Mouse (Mus musculus) ES-CJ7 (cell line): ENCODE data around the gene Ptprd.

Source experiments
- DNase-seq: peaks from one replicate; pipeline ENCODE4 v3.0.0; 2011; ENCODE audit warnings: low read depth, low spot score

Gene Ptprd

DNA sequence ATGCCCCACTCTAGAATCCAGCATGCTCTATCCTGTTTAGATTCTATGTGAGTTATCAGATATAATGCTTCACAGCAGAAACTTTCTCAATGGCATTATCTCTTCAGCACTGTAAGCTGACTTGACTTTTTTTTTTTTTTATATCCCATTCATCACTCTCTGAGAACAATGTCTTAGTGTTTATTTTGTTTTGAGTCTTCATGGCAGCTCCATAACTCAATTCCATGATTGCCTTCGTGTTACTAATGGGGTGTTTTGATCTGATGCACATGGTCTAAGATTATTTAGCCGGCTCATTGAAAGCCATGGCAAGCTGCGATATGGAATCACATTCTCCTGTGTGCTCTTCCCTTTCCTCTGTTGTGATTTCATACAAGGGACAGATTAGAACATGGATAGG lies 1555.0 kb downstream of the Ptprd start:
- no peak for DNase-seq

DNA sequence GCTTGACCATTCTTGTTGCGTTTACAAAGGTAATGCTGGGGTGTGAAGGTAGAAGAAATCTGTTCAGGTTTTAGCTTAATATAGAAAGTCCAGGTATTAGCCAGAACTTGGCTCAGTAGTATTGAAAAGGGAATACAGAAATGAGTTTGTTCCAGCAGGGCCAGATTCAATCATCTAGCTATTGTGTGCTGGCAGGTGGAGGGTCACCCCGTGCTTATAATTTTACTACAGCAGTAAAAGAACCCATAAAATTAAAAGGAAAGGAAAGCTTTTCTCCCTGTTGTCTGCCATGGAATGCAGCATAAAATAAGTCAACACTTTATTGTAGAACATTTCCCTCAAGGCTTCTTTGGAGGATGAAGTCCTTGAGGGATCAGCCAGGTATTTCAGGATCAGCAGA lies 1558.8 kb downstream of the Ptprd start:
- DNase-seq = no peak

DNA sequence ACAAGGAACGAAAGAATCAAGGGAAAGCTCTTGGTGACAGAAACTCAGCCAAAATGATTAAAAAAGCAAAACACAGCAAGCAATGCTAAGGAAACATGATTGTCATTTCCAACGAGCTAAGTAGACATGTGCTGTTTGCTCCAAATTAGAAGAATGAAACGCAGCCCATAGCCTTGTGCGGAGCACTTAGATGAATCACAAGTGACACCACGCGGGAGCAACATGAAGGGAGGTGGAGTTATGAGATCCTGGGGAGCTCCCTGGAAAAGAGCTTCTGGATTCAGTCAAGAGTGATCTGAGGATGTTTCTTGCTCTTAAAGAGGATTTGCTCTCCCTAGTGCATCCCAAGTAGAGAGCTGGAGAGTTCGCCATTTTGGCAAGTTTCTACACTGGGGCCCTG lies 1590.0 kb downstream of the Ptprd start:
- DNase-seq = no peak

DNA sequence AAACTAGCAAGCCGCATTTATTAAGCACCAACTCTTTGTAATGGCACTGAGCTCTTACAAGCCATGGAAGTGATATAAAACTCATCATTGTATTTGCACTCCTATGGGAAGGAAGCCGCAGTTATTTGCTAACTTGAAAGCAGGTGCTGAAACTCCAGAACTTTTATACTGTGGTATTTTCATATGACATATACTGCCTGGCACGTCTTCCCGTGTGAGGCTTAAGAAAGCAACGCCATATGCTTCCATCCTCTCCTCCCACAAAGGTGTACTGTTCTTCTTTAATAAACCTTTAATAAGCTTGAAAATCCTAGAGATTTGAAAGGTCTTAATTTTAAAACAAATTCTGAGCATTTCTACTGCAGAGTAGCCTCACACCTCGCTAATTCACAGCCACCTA lies 1595.1 kb downstream of the Ptprd start:
- no peak for DNase-seq

DNA sequence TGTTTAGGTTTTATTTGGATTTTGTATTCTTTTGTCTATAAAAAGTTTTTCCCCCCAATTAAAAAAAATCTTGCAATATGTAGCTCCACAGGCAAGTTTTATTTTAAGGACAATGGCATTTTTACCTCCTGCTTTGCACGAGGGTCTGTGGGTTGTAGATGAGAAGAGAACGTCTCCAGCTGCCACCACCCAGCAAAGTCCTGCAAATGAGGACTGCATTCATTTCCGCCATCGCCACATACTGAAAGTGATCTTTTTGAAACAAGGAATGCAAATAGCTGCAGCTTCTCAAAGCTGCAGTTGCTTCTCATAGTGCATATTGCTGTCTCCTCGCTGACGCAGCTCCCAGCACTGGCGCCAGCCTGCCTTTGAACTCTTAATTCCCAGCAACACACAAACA lies 1603.5 kb downstream of the Ptprd start:
- no peak for DNase-seq

DNA sequence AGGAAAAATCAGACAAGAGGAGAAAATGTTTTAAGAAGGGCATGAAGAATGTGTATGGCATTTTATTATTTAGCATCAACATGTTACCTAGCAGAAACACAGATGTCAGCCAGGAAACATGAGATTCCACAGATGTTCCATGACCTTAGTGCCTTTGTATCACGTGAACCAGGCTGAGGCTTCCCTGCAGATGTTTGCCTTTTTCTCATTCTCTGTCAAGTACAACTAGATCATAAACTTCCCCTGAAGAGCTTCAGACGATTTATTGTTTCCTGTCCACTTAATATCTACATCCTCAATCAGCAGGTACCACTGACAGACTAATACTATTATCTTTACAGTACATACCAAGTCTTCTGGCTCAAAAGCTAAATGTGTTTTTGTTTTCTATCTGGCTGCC lies 1605.0 kb downstream of the Ptprd start:
- no peak for DNase-seq

DNA sequence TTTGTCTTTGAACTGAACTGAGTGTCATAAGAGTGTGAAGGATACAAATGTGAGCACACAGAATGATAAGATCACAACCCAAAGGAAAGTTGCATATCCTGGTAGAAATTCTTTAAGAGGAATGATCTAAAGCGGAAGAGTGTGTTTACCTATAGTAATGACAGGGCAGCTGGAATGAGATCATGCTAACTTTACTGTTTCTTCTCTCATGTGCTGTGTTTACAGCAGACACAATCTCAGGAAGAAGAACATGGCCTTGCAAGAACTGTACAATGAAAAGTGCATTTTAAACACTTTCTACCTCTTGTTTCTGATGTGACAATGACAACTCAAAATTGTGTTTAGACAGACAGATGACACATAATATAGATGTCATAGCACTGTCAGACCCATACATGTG lies 1621.0 kb downstream of the Ptprd start:
- no peak for DNase-seq

DNA sequence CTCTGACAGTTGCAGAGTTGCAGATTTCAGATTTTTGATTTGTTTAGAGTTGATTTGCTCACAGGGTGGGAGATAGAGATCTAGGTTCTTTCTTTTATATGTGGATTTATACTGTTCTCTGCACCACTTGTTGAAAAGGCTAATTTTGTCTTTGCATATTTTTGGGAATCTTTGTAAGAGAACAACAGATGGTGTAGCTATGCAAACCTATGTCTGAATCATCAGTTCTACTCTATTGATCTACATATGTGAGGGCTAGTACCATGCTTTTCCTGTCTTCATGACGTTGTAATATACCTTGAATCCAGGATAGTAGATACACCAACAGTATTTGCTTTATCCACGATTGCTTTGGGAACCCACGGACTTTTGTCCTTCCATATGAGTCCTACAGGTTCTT lies 1628.7 kb downstream of the Ptprd start:
- no peak for DNase-seq

DNA sequence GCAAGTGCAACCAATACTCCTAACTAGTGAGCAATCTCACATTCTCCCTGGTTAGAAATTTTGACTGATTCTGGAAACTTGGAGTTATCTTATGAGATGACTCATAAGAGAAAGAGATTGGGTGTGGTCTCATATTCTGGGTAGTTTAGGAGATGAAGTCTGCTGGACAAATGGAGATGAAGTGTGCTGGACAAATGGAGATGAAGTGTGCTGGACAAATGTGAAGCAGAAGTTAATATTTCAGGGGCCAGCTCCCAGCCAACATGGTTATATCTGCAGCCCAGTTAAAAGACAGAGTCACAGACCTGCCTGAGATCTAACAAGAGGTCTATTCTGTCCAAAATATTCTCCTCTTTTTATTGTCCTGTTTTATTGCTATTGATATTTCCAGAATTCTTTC lies 1645.8 kb downstream of the Ptprd start:
- DNase-seq = no peak

DNA sequence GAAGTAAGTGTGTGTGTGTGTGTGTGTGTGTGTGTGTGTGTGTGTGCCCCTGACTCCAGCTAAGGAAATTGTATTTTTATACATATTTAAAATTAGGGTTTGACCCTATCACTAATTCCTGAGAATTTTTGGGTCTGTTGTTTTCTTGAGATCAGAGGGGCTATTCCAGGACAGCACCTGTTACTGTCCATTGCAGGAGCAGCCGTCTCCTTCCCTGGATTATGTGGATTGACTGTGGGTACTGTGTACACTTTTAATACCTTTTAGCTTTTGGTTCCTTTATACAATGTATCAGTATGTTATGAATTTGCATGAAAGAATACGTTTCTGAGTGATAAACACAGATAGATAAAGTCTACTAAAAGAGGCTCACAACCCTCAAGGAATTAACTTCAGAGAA lies 1670.0 kb downstream of the Ptprd start:
- DNase-seq = no peak

DNA sequence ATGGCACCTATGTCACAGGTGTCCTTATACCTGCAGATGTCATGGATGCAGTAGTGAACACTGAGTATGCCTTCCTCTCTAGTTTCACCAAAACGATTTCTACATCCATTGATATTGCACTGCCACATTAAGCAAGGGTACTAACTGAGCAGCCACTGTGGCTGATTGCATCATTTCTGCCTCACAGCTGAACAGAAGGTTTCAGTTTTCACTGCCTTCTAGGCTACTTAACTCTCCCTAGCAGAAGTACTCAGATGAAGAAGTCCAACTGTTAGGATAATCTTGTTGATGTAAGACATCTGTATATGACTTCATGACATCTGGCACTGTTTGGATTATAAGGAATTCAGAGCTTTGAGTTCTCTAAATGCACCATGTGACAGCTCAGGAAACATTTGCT lies 1678.8 kb downstream of the Ptprd start:
- no peak for DNase-seq

DNA sequence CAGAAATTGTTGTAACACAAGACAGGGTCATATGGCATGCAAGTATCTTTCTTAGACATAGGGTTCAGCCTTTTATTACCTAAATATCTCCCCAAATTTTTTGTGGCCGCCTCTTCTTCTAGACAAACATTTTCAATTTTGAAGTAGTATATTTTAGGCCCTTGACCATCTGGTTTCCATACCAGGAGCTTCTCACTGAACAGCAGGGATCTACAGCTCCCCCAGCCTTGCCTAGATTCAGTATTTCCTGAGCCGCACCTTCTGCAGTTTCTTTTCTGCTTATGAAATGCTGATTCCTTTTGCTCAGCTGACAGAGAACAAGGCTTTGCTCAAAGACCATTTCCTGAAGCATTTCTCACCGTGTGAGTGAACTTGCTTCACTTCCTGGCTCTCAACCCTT lies 1686.5 kb downstream of the Ptprd start:
- no peak for DNase-seq

DNA sequence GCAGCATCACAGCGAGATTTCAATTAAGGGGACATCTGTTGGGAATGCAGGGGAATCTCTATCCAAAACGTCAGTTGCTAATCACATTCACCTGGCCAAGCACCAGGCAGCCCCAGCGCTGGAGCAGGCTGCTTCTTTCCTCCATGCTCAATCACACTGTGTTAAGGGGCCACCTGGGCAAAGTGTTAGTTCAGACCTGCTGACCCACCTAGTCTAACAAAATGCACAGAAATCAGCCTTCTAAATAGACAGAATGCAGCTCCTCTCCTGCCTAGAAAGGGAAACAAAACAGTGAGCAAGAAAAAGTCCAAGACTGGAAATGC lies 1708.5 kb downstream of the Ptprd start:
- DNase-seq = no peak

DNA sequence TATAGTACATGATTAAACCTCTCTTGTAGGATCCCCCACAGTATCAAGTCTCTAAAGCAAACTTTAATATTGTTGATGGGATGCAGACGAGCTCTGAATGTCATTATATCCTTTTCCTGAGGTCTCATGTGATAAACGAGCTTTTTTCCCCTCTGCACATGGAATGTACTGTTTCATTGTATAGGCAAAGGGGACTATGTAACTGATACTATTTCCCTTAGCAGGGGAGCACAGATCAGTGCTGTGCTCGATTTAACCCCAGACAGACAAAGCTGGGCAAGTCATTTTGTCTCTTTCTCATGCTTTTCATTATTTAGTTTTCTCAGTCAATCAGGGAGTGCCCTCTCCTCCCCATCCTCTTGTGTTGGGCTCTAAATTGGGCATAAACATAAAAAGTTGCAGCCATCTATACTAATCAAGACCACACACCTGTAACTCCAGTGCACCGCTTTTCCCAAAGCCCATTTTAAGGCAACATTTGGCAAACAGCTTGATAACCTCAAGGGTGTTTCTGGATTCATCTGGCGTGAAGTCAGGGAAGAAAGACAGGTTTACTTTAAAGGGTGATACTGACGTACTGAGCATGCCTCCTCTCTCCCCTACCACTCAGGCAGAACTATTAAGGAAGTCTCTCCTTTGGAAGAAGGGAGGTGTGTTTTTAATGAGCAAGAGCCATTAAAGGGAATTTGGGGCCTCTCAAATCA lies 1709.0 kb downstream of the Ptprd start:
- DNase-seq = no peak

DNA sequence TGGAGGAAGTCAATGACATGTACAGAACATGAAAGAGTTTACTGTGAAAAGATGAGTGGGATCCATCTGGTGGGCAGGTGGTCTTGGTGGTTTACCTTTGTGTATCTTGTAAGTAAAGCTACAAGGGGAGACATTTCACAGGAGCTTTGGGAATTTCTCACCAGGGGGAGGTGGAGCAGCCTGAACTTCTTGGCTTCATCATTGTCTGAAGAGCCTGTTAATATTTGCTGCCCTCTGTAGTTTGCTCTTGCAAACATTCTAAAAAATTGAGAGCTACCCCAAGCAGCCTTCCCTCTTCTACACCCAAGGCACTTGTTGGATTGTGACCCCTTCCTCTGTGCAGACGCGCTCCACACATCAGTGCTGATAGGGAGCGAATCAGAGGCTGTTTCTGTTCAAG lies 1725.9 kb downstream of the Ptprd start:
- no peak for DNase-seq

DNA sequence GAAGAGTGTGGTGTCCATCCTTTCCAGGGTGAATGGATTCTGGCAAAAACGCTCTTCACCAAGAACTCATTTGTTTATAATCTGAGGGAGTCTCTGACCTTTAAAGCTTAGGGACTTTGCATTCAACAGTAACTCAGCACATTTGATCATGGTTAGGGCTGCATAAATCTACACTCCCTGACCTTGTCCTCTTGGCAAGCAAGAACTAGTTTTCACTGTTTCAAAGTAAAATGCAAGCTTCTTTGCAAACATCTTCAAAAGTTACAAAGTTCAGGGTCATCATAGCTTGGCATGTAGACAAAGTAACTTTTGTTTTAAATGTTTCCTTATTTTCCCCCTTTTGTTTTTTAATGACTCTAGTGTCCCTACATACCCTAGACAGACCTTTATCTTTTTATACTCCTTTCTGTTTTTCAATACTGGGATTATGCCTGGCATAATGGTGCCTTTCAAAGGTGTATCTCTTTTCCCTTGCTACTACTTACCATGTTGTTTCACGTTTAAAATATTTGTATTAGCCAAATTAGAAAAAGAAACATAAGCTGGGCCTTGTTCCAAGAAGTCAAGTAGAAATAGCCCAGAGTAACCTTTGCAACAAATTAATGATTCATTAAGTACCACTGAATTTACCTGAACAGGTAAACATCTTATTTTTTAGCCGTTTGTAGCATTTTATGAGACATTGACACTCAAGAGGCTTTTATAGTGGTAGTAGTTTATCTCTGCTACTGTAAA lies 1743.2 kb downstream of the Ptprd start:
- DNase-seq = no peak

DNA sequence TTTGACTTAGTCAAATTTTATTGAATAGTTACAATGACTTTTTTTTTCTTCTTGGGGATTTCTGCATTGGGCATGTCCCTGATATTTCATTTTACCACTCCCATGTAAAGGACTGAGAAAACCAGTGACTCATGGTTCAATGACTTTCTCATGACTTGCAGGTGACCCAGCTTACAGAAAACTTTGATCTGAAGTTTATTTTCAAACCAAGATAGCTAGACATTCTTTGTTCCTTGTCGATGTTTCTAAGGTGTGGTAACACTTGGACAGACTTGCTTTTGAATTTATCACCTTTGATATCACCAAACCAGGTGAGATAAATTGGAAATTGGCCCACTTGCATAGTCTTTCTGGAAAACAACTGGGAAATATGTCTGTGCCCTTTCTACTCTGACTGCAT lies 1747.1 kb downstream of the Ptprd start:
- DNase-seq = no peak

DNA sequence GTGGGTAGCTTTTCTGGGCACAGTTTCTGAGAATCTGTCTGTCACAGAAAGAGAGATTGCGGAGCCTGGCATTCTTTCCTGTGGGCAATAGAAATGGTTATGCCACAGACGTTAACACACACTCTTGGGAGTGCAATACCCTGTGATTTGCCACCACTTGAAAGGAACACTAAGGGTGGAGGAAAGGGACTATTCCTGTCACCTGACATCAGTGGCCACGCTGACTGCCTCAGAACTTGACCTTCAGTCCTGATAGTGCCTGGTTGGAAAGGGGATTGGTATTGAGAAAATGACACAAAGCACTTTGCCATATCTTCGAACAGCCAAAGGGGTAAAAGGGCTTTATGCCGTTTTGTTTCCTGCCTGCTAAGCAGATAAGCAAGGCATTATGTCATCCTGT lies 1750.4 kb downstream of the Ptprd start:
- no peak for DNase-seq

DNA sequence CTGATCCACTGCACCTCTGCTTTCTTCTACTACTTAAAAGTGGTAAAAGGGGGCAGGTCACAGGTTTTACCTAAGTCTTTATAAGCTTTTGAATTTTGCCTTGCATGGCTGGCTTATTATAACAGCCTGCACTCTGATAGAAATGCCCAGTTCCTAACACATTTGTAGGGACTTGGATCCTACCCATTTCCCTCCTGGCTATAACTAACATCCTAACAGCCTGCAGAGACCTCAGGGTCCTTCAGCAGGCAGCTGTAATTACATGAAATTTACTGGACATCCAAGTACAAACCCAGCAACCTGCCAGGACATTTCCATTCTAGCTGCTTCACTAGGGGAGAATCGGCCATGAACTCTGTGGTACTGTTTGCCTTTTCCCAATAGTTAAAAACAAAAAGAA lies 1751.2 kb downstream of the Ptprd start:
- DNase-seq = no peak

DNA sequence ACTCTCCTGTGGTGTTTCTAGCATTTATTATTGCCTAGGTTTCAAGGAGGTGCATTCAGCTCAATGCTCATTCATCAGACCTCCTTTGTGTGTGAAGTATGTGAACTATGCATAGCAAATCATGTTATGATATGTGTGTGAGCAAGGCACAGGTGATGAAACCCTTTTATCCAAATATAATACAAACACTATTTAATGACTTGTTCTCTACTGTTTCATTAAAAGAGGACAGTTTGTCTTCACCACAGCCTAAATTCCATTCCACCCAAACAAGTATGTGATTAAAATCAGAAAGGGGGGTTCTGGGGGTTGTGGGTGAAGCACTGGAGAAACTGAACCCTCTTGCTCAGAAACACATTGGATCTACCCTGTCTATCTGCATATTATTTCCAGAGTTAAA lies 1752.1 kb downstream of the Ptprd start:
- DNase-seq = no peak

DNA sequence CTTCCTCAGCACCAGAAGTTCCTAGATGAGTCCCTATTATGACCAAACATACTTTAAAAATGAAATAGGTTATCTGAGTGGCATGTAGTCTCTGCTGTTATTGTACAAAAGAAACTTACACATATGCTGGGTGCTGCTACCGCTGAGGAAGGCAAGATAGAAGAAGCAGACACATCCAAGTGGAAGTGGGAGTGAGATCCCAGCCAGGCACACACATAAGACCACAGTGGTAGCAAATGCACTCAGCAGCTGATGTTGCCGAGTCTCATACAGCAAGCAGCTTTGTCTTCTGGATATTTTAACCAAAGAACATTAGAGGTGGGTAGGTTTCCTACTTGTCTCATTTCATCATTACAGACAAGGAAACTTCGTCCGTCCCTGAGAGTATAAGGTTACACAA lies 1759.5 kb downstream of the Ptprd start:
- DNase-seq = no peak

DNA sequence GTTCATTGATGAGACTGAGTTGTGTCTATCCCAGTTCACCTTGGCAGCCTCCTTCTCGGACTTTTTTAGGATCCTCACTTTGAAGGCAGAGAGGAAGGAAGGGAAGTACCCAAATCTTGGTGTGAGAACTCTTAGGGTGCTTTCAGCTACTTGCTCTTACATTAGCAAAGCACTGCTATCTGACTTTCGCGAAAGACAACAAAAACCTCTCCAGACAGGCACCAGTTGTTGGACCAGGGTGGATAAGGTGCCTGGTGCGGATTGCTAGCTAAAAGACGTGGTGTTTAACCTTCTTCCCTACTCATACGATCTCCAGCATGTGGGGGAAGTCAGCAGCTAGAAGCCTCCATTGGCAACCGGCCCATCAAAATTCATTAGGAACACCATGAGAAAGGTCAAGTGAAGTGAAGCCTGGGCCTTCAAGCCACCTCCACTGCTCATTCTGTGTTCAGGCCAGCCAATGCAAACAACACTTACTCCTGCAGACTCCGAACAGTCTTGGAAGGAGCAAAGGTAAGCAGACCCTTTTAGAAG lies 1760.7 kb downstream of the Ptprd start:
- DNase-seq = no peak

DNA sequence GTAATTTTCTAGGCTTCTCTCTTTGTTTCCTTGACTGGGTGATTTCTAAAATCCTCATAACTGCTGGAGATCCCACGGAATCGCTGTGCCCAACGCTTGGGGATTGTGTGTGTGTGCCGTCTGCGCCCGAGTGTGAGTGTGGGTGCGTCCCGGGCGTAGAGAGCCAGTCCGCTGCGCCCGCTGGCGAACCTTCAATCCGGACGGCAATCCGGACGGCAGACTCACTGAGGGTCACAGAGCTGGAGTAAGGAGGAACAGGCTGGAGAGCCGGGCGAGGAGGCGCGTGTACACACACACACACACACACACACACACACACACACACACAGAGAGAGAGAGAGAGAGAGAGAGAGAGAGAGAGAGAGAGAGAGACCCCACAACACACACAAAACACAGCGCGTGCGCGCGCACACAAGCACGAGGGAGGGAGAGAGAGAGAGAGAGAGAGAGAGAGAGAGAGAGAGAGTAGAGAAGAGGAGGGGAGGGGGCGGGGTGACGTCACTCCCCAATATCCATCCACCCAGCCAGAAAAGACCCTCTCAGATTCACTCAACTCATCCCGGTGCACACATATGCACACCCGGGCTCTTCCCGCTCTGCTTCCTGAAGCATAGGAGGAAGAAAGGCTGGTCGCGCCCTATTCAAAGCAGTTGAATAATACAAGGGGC lies 1761.3 kb downstream of the Ptprd start:
- peak; percentile 45 for DNase-seq
